Mouse (Mus musculus) embryonic fibroblast, embryonic 13.5 days (primary cell): ENCODE results near the gene Klhl31. TPM values are rescaled to one million over a fixed set of nuclear protein-coding genes. Genes with fewer than 3 reads are reported as not detected.

Experiments used
- H3K27ac ChIP-seq: 2 replicates; pipeline ENCODE4 v1.5.1; 2012; ENCODE audit warnings: low read length, control low read depth, inconsistent platforms; ENCODE audit not compliant: insufficient read depth
- H3K4me1 ChIP-seq: 2 replicates; pipeline ENCODE4 v1.6.1; 2011; ENCODE audit warnings: low read length; ENCODE audit not compliant: control insufficient read depth, insufficient read depth
- H3K4me3 ChIP-seq: 2 replicates; pipeline ENCODE4 v1.5.1; 2011; ENCODE audit warnings: mild to moderate bottlenecking, control low read depth, low read length; ENCODE audit not compliant: insufficient read depth
- CTCF ChIP-seq: IDR thresholded peaks from 2 replicates; pipeline ENCODE4 v1.5.1; 2011; ENCODE audit warnings: mild to moderate bottlenecking, control low read depth, low read length, moderate library complexity, borderline replicate concordance; ENCODE audit not compliant: insufficient read depth
- POLR2A ChIP-seq: IDR thresholded peaks from 2 replicates; pipeline ENCODE4 v1.6.1; 2011; ENCODE audit warnings: low read depth, mild to moderate bottlenecking, control low read depth, low read length, moderate library complexity
- polyA plus RNA-seq: library from polyadenylated mRNA; stranded (reverse); fragments of >200 nt; gene quantifications from 2 replicates; pipeline ENCODE4 v1.2.4, GENCODE M21; 2011; ENCODE audit warnings: low read depth; ENCODE audit not compliant: missing spikeins, insufficient read length

The Klhl31 gene
- polyA plus RNA-seq, 1 experiment = not detected

GRCm38 (mm10) chr9:77603965-77604509 lies 32.3 kb upstream of the Klhl31 start:
- TF ChIP-seq POLR2A = no peak
- Histone ChIP-seq H3K27ac (0 out of 2 replicates have a peak overlapping the region, but pooled peaks have one; percentile 6), H3K4me1 (no peaks in the 10 kb centered on the region), H3K4me3 (no peak overlapping the region)

- no peak for TF ChIP-seq POLR2A
- no peak for TF ChIP-seq CTCF
- Histone ChIP-seq H3K27ac (no peak overlapping the region), H3K4me1 (no peaks in the 10 kb centered on the region), H3K4me3 (no peak overlapping the region)
Measured at GRCm38 (mm10) chr9:77607295-77607694, 29.0 kb upstream of the Klhl31 start.

GRCm38 (mm10) chr9:77607840-77608239 lies 28.5 kb upstream of the Klhl31 start:
- no peaks in the 10 kb centered on the region for H3K4me1 ChIP-seq
- TF ChIP-seq POLR2A (no peak), CTCF (peak; percentile 83)

GRCm38 (mm10) chr9:77610811-77611210 lies 25.5 kb upstream of the Klhl31 start:
- Histone ChIP-seq H3K4me3 (no peak overlapping the region), H3K4me1 (no peaks in the 10 kb centered on the region), H3K27ac (no peak overlapping the region)
- TF ChIP-seq POLR2A = no peak
- peak; percentile 40; the same call in 1 of the 2 replicates for TF ChIP-seq CTCF

More at GRCm38 (mm10) chr9:77607840-77608239, 28.5 kb upstream of the Klhl31 start:
- H3K27ac ChIP-seq = no peak overlapping the region
- no peak overlapping the region for H3K4me3 ChIP-seq

GRCm38 (mm10) chr9:77612349-77612748 lies 24.0 kb upstream of the Klhl31 start:
- no peaks in the 10 kb centered on the region for H3K4me1 ChIP-seq
- H3K4me3 ChIP-seq = no peak overlapping the region
- TF ChIP-seq CTCF = no peak
- TF ChIP-seq POLR2A = no peak
- H3K27ac ChIP-seq = no peak overlapping the region

- Histone ChIP-seq H3K27ac (no peak overlapping the region), H3K4me3 (no peak overlapping the region), H3K4me1 (no peaks in the 10 kb centered on the region)
- no peak for TF ChIP-seq POLR2A
- no peak for TF ChIP-seq CTCF
Measured at GRCm38 (mm10) chr9:77615868-77616267, 20.4 kb upstream of the Klhl31 start.

- Histone ChIP-seq H3K4me3 (no peak overlapping the region), H3K27ac (no peak overlapping the region), H3K4me1 (no peaks in the 10 kb centered on the region)
- no peak for TF ChIP-seq POLR2A
- TF ChIP-seq CTCF = no peak
Measured at GRCm38 (mm10) chr9:77616796-77617195, 19.5 kb upstream of the Klhl31 start.

- no peak overlapping the region for H3K4me3 ChIP-seq
- H3K27ac ChIP-seq = no peak overlapping the region
- TF ChIP-seq POLR2A = no peak
- H3K4me1 ChIP-seq = no peaks in the 10 kb centered on the region
Measured at GRCm38 (mm10) chr9:77617751-77618150, 18.5 kb upstream of the Klhl31 start.

GRCm38 (mm10) chr9:77618392-77618791 lies 17.9 kb upstream of the Klhl31 start:
- no peak overlapping the region for H3K27ac ChIP-seq
- H3K4me1 ChIP-seq = no peaks in the 10 kb centered on the region
- TF ChIP-seq CTCF (no peak), POLR2A (no peak)
- no peak overlapping the region for H3K4me3 ChIP-seq

- no peak overlapping the region for H3K27ac ChIP-seq
- no peaks in the 10 kb centered on the region for H3K4me1 ChIP-seq
- TF ChIP-seq CTCF = no peak
- TF ChIP-seq POLR2A = no peak
- no peak overlapping the region for H3K4me3 ChIP-seq
Measured at GRCm38 (mm10) chr9:77620077-77620476, 16.2 kb upstream of the Klhl31 start.

- no peak for TF ChIP-seq CTCF
- no peak for TF ChIP-seq POLR2A
- Histone ChIP-seq H3K4me3 (no peak overlapping the region), H3K27ac (no peak overlapping the region), H3K4me1 (no peaks in the 10 kb centered on the region)
Measured at GRCm38 (mm10) chr9:77620482-77620881, 15.8 kb upstream of the Klhl31 start.
